Mouse (Mus musculus): ENCODE measurements around the gene Sar1a. TPM values are rescaled to one million over a fixed set of nuclear protein-coding genes. Genes with fewer than 3 reads are reported as not detected.

Gene Sar1a
- polyA plus RNA-seq, 1 experiment from 2014 or later, result 238 TPM

GRCm38 (mm10) chr10:61654105-61654504, 26.0 kb upstream of the Sar1a start:
- Histone ChIP-seq H3K4me2 (ENCODE audit: low read depth, low read length, severe bottlenecking) (no peak overlapping the region), H3K36me3 (ENCODE audit: control insufficient read depth, insufficient read depth, low read length) (no peaks in the 10 kb centered on the region; the same call in 1 of the 2 replicates), H3K4me1 (replicated peaks; ENCODE audit: control insufficient read depth, insufficient read depth, low read length) (no peaks in the 10 kb centered on the region), H3K27ac (ENCODE audit: low read depth, low read length) (no peak overlapping the region), H3K9ac (ENCODE audit: low read length) (no peak overlapping the region), H3K9me3 (ENCODE audit: control insufficient read depth, low read length) (no peaks in the 10 kb centered on the region), H3K4me3 (ENCODE audit: low read depth, low read length) (no peak overlapping the region), H3K27me3 (ENCODE audit: control insufficient read depth, insufficient read depth, low read length) (no peaks in the 10 kb centered on the region)
- 92% methylated on average over 4 of the region's 4 CpGs for WGBS
- DNase-seq (ENCODE audit: low spot score), result no peak
- ATAC-seq (replicated peaks; ENCODE audit: low FRiP score), result no peak

DNA sequence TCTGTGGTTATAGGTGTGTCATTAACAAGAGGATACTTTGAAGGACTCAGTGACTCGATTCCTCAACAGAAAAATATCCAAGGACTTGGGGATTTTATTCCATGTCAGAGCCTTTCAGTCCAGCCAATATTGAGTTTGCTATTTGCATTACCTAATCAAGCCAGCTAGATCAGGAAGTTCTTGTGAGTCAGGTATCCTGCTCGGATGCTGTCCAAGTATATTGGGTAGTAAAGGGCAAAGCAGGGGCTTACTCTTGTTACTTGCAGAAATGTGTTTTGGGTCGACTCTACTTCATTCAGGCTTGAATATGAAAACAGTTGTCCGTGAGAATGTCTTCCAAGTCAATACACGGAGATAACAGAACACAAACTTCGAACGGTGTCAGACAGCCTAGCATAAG, 25.4 kb upstream of the Sar1a start:
- no peak overlapping the region for H3K9ac ChIP-seq (ENCODE audit: low read length)
- H3K4me3 ChIP-seq (ENCODE audit: low read depth, low read length), result no peak overlapping the region
- H3K36me3 ChIP-seq (ENCODE audit: control insufficient read depth, insufficient read depth, low read length), result no peaks in the 10 kb centered on the region; the same call in 1 of the 2 replicates
- H3K4me1 ChIP-seq (replicated peaks; ENCODE audit: control insufficient read depth, insufficient read depth, low read length), result no peaks in the 10 kb centered on the region
- ATAC-seq (replicated peaks; ENCODE audit: low FRiP score), result no peak
- 90% methylated on average over 7 of the region's 7 CpGs for WGBS
- no peak overlapping the region for H3K27ac ChIP-seq (ENCODE audit: low read depth, low read length)
- no peaks in the 10 kb centered on the region for H3K9me3 ChIP-seq (ENCODE audit: control insufficient read depth, low read length)
- H3K27me3 ChIP-seq (ENCODE audit: control insufficient read depth, insufficient read depth, low read length), result no peaks in the 10 kb centered on the region
- no peak for DNase-seq (ENCODE audit: low spot score)
- H3K4me2 ChIP-seq (ENCODE audit: low read depth, low read length, severe bottlenecking), result no peak overlapping the region

DNA sequence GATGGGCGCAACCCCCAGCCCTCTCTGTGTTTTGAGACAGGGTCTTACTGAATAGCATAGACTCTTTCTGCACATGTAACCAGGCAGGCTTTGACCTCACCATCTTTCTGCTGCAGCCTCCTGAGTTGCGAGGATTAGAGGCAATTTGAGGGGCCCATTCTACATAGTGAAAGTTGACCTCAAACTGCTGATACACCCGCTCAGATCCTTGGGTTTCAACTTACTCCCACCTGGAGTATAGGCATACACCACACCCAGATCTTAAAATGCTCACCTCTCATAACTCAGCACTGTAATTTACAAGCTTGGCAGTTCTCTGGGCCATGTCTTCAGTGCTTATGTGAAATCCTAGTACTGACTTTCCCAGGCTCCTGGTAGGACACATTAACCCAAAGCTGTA, 24.9 kb upstream of the Sar1a start:
- WGBS, result 94% methylated on average over 3 of the region's 3 CpGs
- H3K27ac ChIP-seq (ENCODE audit: low read depth, low read length), result no peak overlapping the region
- DNase-seq (ENCODE audit: low spot score), result no peak

DNA sequence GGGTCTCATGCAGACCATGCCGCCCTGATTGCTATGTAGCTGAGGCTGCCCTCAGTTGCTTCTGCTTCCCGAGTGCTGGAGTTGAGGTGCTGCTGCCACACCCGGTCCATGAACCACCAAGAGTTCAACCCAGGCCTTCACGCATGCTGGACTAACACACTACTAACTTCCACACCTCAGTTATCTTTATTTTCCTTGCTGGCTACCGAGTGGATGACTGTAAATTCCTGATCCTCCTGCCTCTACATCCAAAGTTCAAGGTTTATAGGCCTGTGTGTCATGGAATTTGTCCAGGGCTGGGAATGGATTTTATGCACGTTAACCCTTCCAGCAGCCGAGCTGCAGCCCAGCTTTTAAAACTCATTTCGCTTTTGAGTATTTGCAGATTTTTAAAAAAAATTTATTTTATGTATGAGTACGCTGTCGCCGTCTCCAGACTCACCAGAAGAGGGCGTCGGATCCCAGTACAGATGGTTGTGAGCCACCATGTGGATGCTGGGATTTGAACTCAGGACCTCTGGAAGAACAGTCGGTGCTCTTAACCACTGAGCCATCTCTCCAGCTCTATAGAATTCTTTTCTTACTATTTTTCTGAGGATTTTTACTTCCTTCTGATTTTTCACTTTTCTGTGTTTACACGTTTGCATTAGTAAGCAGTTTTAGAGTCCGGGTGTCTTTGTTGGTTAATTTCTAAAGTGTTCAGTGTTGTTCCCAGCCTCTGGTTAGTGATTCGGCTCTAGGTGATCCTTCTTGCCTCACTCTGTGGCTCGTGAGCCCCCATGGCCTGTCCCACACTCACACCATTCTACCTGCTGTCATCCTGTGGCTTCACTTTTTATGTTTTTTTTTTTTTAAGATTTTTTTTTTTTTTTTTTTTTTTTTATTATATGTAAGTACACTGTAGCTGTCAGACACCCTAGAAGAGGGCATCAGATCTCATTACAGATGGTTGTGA, 22.9 kb upstream of the Sar1a start:
- H3K27ac ChIP-seq (ENCODE audit: low read depth, low read length), result no peak overlapping the region
- ATAC-seq (replicated peaks; ENCODE audit: low FRiP score), result no peak
- no peaks in the 10 kb centered on the region; the same call in 1 of the 2 replicates for H3K36me3 ChIP-seq (ENCODE audit: control insufficient read depth, insufficient read depth, low read length)
- H3K9ac ChIP-seq (ENCODE audit: low read length), result no peak overlapping the region
- H3K27me3 ChIP-seq (ENCODE audit: control insufficient read depth, insufficient read depth, low read length), result no peaks in the 10 kb centered on the region
- H3K9me3 ChIP-seq (ENCODE audit: control insufficient read depth, low read length), result no peaks in the 10 kb centered on the region
- H3K4me3 ChIP-seq (ENCODE audit: low read depth, low read length), result no peak overlapping the region
- no peak overlapping the region for H3K4me2 ChIP-seq (ENCODE audit: low read depth, low read length, severe bottlenecking)
- DNase-seq (ENCODE audit: low spot score), result no peak
- H3K4me1 ChIP-seq (replicated peaks; ENCODE audit: control insufficient read depth, insufficient read depth, low read length), result no peaks in the 10 kb centered on the region
- 90% methylated on average over 18 of the region's 18 CpGs for WGBS

More for the DNA sequence above, 24.9 kb upstream of the Sar1a start:
- Histone ChIP-seq H3K9ac (ENCODE audit: low read length) (no peak overlapping the region), H3K9me3 (ENCODE audit: control insufficient read depth, low read length) (no peaks in the 10 kb centered on the region), H3K4me1 (replicated peaks; ENCODE audit: control insufficient read depth, insufficient read depth, low read length) (no peaks in the 10 kb centered on the region), H3K27me3 (ENCODE audit: control insufficient read depth, insufficient read depth, low read length) (no peaks in the 10 kb centered on the region), H3K4me2 (ENCODE audit: low read depth, low read length, severe bottlenecking) (no peak overlapping the region), H3K4me3 (ENCODE audit: low read depth, low read length) (no peak overlapping the region), H3K36me3 (ENCODE audit: control insufficient read depth, insufficient read depth, low read length) (no peaks in the 10 kb centered on the region; the same call in 1 of the 2 replicates)
- no peak for ATAC-seq (replicated peaks; ENCODE audit: low FRiP score)

DNA sequence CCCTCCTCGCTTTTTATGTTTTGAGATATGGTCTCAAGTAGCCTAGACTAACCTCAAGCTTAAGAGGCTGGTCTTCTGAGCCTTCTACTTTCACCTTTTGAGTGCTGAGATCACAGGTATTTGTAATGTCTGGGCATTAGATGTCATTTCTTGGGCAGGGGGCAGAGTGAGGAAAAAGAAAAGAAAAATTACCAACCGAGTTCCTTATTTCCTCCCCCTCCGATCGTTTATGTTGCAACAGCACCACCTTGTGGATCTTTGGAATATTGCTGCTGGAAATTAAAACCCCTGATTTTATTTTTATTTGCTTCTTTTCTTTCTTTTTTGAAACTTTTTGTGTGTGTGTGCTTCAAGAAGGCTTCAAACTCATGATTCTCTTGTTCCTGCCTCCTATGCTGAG, 22.1 kb upstream of the Sar1a start:
- 33% methylated on average over 4 of the region's 4 CpGs for WGBS
- no peak overlapping the region for H3K9ac ChIP-seq (ENCODE audit: low read length)
- H3K9me3 ChIP-seq (ENCODE audit: control insufficient read depth, low read length), result no peaks in the 10 kb centered on the region
- H3K36me3 ChIP-seq (ENCODE audit: control insufficient read depth, insufficient read depth, low read length), result no peaks in the 10 kb centered on the region; the same call in 1 of the 2 replicates
- no peak overlapping the region for H3K27ac ChIP-seq (ENCODE audit: low read depth, low read length)
- DNase-seq (ENCODE audit: low spot score), result no peak
- no peak overlapping the region for H3K4me3 ChIP-seq (ENCODE audit: low read depth, low read length)
- H3K27me3 ChIP-seq (ENCODE audit: control insufficient read depth, insufficient read depth, low read length), result no peaks in the 10 kb centered on the region
- H3K4me2 ChIP-seq (ENCODE audit: low read depth, low read length, severe bottlenecking), result no peak overlapping the region
- H3K4me1 ChIP-seq (replicated peaks; ENCODE audit: control insufficient read depth, insufficient read depth, low read length), result no peaks in the 10 kb centered on the region
- 0 out of 2 replicates have a peak, but pooled peaks have one; percentile 7 for ATAC-seq (replicated peaks; ENCODE audit: low FRiP score)

GRCm38 (mm10) chr10:61661887-61662286, 18.2 kb upstream of the Sar1a start:
- whole genome bisulfite sequencing, result 84% methylated on average over 8 of the region's 8 CpGs

GRCm38 (mm10) chr10:61662391-61662988, 17.6 kb upstream of the Sar1a start:
- DNase-seq (ENCODE audit: low spot score) (no peak), ATAC-seq (replicated peaks; ENCODE audit: low FRiP score) (no peak)
- Histone ChIP-seq H3K9me3 (ENCODE audit: control insufficient read depth, low read length) (no peaks in the 10 kb centered on the region), H3K27me3 (ENCODE audit: control insufficient read depth, insufficient read depth, low read length) (no peaks in the 10 kb centered on the region), H3K9ac (ENCODE audit: low read length) (no peak overlapping the region), H3K4me1 (replicated peaks; ENCODE audit: control insufficient read depth, insufficient read depth, low read length) (no peaks in the 10 kb centered on the region), H3K27ac (ENCODE audit: low read depth, low read length) (no peak overlapping the region), H3K36me3 (ENCODE audit: control insufficient read depth, insufficient read depth, low read length) (no peaks in the 10 kb centered on the region; the same call in 1 of the 2 replicates), H3K4me3 (ENCODE audit: low read depth, low read length) (no peak overlapping the region), H3K4me2 (ENCODE audit: low read depth, low read length, severe bottlenecking) (no peak overlapping the region)
- 82% methylated on average over 10 of the region's 10 CpGs for WGBS

More at GRCm38 (mm10) chr10:61661887-61662286, 18.2 kb upstream of the Sar1a start:
- DNase-seq (ENCODE audit: low spot score) (no peak), ATAC-seq (replicated peaks; ENCODE audit: low FRiP score) (no peak)
- Histone ChIP-seq H3K4me3 (ENCODE audit: low read depth, low read length) (no peak overlapping the region), H3K27ac (ENCODE audit: low read depth, low read length) (no peak overlapping the region), H3K4me2 (ENCODE audit: low read depth, low read length, severe bottlenecking) (no peak overlapping the region), H3K9ac (ENCODE audit: low read length) (no peak overlapping the region), H3K4me1 (replicated peaks; ENCODE audit: control insufficient read depth, insufficient read depth, low read length) (no peaks in the 10 kb centered on the region), H3K27me3 (ENCODE audit: control insufficient read depth, insufficient read depth, low read length) (no peaks in the 10 kb centered on the region), H3K9me3 (ENCODE audit: control insufficient read depth, low read length) (no peaks in the 10 kb centered on the region), H3K36me3 (ENCODE audit: control insufficient read depth, insufficient read depth, low read length) (no peaks in the 10 kb centered on the region; the same call in 1 of the 2 replicates)

DNA sequence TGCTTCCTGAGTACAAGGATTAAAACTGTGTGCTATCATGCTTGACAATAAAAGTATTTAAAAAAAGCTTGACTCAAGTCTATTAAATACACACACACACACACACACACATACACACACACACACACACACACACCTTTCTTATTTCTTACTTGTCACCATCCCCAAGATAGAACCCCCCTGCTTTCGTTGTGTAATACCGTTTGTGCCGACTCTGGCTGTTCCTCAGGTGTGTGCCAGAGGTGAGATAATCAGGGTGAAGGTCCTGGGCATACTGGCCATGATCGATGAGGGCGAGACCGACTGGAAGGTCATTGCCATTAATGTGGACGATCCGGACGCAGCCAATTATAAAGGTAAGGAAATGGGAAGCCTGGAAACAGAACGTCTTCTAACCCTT, 15.0 kb upstream of the Sar1a start:
- no peak for DNase-seq (ENCODE audit: low spot score)
- no peaks in the 10 kb centered on the region for H3K9me3 ChIP-seq (ENCODE audit: control insufficient read depth, low read length)
- H3K36me3 ChIP-seq (ENCODE audit: control insufficient read depth, insufficient read depth, low read length), result peaks cover 1% of the 10 kb centered on the region
- no peak overlapping the region for H3K9ac ChIP-seq (ENCODE audit: low read length)
- WGBS, result 92% methylated on average over 10 of the region's 10 CpGs
- no peaks in the 10 kb centered on the region for H3K27me3 ChIP-seq (ENCODE audit: control insufficient read depth, insufficient read depth, low read length)
- no peak overlapping the region for H3K27ac ChIP-seq (ENCODE audit: low read depth, low read length)
- no peaks in the 10 kb centered on the region for H3K4me1 ChIP-seq (replicated peaks; ENCODE audit: control insufficient read depth, insufficient read depth, low read length)
- no peak overlapping the region for H3K4me3 ChIP-seq (ENCODE audit: low read depth, low read length)
- no peak overlapping the region for H3K4me2 ChIP-seq (ENCODE audit: low read depth, low read length, severe bottlenecking)
- ATAC-seq (replicated peaks; ENCODE audit: low FRiP score), result no peak

Data from forebrain, embryonic 11.5 days (tissue).